Mouse (Mus musculus) lung, adult 2 months (tissue): ENCODE measurements around the gene Atp6v1e1. TPM values are rescaled to one million over a fixed set of nuclear protein-coding genes. Genes with fewer than 3 reads are reported as not detected.

Experiments used
- DNase-seq: peaks from one replicate; pipeline ENCODE4 v3.0.0; 2022
- H3K4me1 ChIP-seq: fragments of 200-500 bp; 2 replicates; pipeline ENCODE4 v1.6.1; 2011; ENCODE audit warnings: low read length; ENCODE audit not compliant: control insufficient read depth, insufficient read depth
- H3K4me3 ChIP-seq: fragments of 200-500 bp; replicated peaks from 2 replicates; pipeline ENCODE3; 2011; ENCODE audit warnings: low read depth, mild to moderate bottlenecking, control low read depth, low read length; ENCODE audit errors: extremely low read depth
- CTCF ChIP-seq: fragments of 200-500 bp; IDR thresholded peaks from 2 replicates; pipeline ENCODE4 v1.5.1; 2011; ENCODE audit warnings: mild to moderate bottlenecking, low read length, control low read depth; ENCODE audit not compliant: insufficient read depth
- POLR2A ChIP-seq: fragments of 200-500 bp; IDR thresholded peaks from 2 replicates; pipeline ENCODE4 v1.6.1; 2011; ENCODE audit warnings: low read depth, mild to moderate bottlenecking, control low read depth, low read length, borderline replicate concordance; ENCODE audit errors: extremely low read depth
- WGBS: fragments of 180-500 bp; shearing (Covaris S2); methylation state at CpG from one replicate; pipeline ENCODE4 v1.1.7; 2018; 5-methylcytosine and 5-hydroxymethylcytosine counted together
- polyA plus RNA-seq: library from polyadenylated mRNA; depleted of rRNA; stranded (reverse); fragments of >200 nt; gene quantifications from 2 replicates; pipeline ENCODE4 v1.2.3, GENCODE M21; 2012; rRNA removed

Atp6v1e1 gene
- polyA plus RNA-seq, 1 experiment, result 161 TPM

GRCm38 (mm10) chr6:120773763-120774162 is 48.8 kb downstream of the Atp6v1e1 start:
- 85% methylated on average over 6 of the region's 6 CpGs for WGBS
- no peak for DNase-seq
- peaks cover 10% of the 10 kb centered on the region for H3K4me1 ChIP-seq
- H3K4me3 ChIP-seq, result no peak overlapping the region
- no peak for TF ChIP-seq CTCF
- no peak for TF ChIP-seq POLR2A

GRCm38 (mm10) chr6:120773149-120773628 is 49.4 kb downstream of the Atp6v1e1 start, which contains the start of gene Slc25a18:
TSS of gene Slc25a18 (plus strand) at chr6:120773578.
- Histone ChIP-seq H3K4me1 (peaks cover 10% of the 10 kb centered on the region), H3K4me3 (no peak within 1 kb of the TSS)
- no peak for DNase-seq
- TF ChIP-seq CTCF (no peak), POLR2A (no peak)
- 55% methylated on average over 5 of the region's 5 CpGs for WGBS

- Histone ChIP-seq H3K4me3 (no peak overlapping the region), H3K4me1 (peaks cover 10% of the 10 kb centered on the region)
- TF ChIP-seq POLR2A (no peak), CTCF (no peak)
- DNase-seq, result no peak
Observed at GRCm38 (mm10) chr6:120772025-120772424, 50.6 kb downstream of the Atp6v1e1 start.

DNA sequence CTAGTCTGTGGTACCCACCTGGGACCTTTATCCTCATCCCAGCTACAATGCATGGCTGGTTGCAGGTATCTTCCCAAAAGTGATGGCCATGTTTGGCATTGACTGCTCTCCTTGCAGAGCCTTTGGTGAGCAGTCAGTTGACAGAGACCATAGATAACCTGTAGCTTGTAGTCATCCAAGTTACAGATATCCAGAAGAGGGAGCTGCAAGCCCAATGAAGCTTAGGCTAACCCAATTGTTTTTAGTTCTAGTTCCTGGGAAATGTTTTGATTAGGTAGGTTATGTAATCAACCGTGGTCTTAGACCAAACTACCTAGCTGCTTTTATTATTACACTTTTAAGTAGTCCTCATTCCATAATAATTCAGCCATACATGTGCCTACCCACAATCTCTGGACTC is 51.2 kb downstream of the Atp6v1e1 start:
- H3K4me3 ChIP-seq, result no peak overlapping the region
- WGBS, result 24% methylated on average over 1 of the region's 1 CpGs
- no peak for DNase-seq
- H3K4me1 ChIP-seq, result peaks cover 10% of the 10 kb centered on the region
- TF ChIP-seq POLR2A (no peak), CTCF (no peak)

- peaks cover 10% of the 10 kb centered on the region for H3K4me1 ChIP-seq
- no peak for DNase-seq
- 76% methylated on average over 1 of the region's 1 CpGs for WGBS
Observed at GRCm38 (mm10) chr6:120769972-120770371, 52.6 kb downstream of the Atp6v1e1 start.

GRCm38 (mm10) chr6:120761151-120761550 is 61.4 kb downstream of the Atp6v1e1 start:
- TF ChIP-seq POLR2A, result no peak
- TF ChIP-seq CTCF, result no peak
- H3K4me3 ChIP-seq, result no peak overlapping the region
- no peak for DNase-seq
- no peaks in the 10 kb centered on the region for H3K4me1 ChIP-seq
- 86% methylated on average over 2 of the region's 2 CpGs for WGBS

More at GRCm38 (mm10) chr6:120769972-120770371, 52.6 kb downstream of the Atp6v1e1 start:
- H3K4me3 ChIP-seq, result no peak overlapping the region
- TF ChIP-seq POLR2A, result no peak

DNA sequence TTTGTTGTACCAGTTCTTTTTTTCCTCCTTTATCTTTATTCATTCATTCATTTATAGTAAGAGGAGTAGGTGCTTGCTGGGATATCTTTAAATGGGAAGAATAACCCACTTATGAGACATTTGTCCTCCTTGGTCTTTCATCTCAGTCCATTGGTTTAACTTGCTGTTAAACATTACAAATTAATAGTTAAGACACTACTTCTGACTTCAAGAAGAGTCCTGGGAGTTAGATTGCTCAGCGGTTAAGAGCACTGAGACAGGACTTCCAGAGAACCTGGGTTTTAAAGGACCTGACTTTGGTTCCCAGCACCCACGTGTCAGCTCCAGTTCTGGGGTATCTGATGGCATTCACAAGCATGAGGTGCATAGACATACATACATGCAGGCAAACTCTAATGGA is 76.2 kb downstream of the Atp6v1e1 start:
- no peak overlapping the region for H3K4me3 ChIP-seq
- 74% methylated on average over 2 of the region's 2 CpGs for WGBS
- no peak for DNase-seq
- TF ChIP-seq POLR2A (no peak), CTCF (no peak)
- H3K4me1 ChIP-seq, result no peaks in the 10 kb centered on the region; the same call in 1 of the 2 replicates

Other genes with a start within 250 kb of the Atp6v1e1 start
- 6.4 and 8.3 TPM in 2 replicates for gene Cecr2, start 156.4 kb downstream of the Atp6v1e1 start, polyA plus RNA-seq
- 0.74 and 1.6 TPM in 2 replicates for gene Slc25a18, start 49.2 kb downstream of the Atp6v1e1 start, polyA plus RNA-seq
- 17.3 and 21.1 TPM in 2 replicates for gene Bcl2l13, start 13.4 kb upstream of the Atp6v1e1 start, polyA plus RNA-seq
- 3.6 and 5.4 TPM in 2 replicates for gene Bid, start 94.1 kb upstream of the Atp6v1e1 start, polyA plus RNA-seq